Mouse (Mus musculus) neural tube, embryonic 12.5 days (tissue): ENCODE data around the gene Lamtor3. TPM values are rescaled to one million over a fixed set of nuclear protein-coding genes. Genes with fewer than 3 reads are reported as not detected.

Experiments
- ATAC-seq: fragments of 200-750 bp; cut with Nextera tagmentation; 2 replicates; pipeline ENCODE4 v1.8.0; 2017; ENCODE audit warnings: low read depth, mild to moderate bottlenecking, moderate TSS enrichment, moderate library complexity; ENCODE audit not compliant: low FRiP score
- H3K27ac ChIP-seq: fragments of 300-500 bp; sonication (generic); 2 replicates; pipeline ENCODE4 v1.5.1; 2016
- H3K27me3 ChIP-seq: fragments of 300-500 bp; sonication (generic); replicated peaks from 2 replicates; pipeline ENCODE4 v1.6.1; 2016; ENCODE audit warnings: mild to moderate bottlenecking
- H3K36me3 ChIP-seq: fragments of 300-500 bp; sonication (generic); 2 replicates; pipeline ENCODE4 v1.6.1; 2016; ENCODE audit warnings: mild to moderate bottlenecking
- H3K4me1 ChIP-seq: fragments of 300-500 bp; sonication (generic); 2 replicates; pipeline ENCODE4 v1.6.1; 2016
- H3K4me2 ChIP-seq: fragments of 300-500 bp; sonication (generic); replicated peaks from 2 replicates; pipeline ENCODE4 v1.6.1; 2016; ENCODE audit warnings: mild to moderate bottlenecking
- H3K4me3 ChIP-seq: fragments of 300-500 bp; sonication (generic); 2 replicates; pipeline ENCODE4 v1.5.1; 2016
- H3K9ac ChIP-seq: fragments of 300-500 bp; sonication (generic); 2 replicates; pipeline ENCODE4 v1.6.1; 2016; ENCODE audit warnings: mild to moderate bottlenecking
- H3K9me3 ChIP-seq: fragments of 300-500 bp; sonication (generic); 2 replicates; pipeline ENCODE4 v1.6.1; 2016; ENCODE audit warnings: mild to moderate bottlenecking
- WGBS: fragments of 180-500 bp; shearing (Covaris S2); methylation state at CpG from one replicate; pipeline ENCODE4 v1.1.7; 2016; 5-methylcytosine and 5-hydroxymethylcytosine counted together
- polyA plus RNA-seq: library from polyadenylated mRNA; unstranded; fragments of >200 nt; fragmentation: Nextera tagmentation; extraction: Ambion mirVana; gene quantifications from 2 replicates; pipeline ENCODE4 v1.2.1, GENCODE M21; 2016

The Lamtor3 gene
- 94.8 and 101 TPM in 2 replicates for polyA plus RNA-seq

DNA sequence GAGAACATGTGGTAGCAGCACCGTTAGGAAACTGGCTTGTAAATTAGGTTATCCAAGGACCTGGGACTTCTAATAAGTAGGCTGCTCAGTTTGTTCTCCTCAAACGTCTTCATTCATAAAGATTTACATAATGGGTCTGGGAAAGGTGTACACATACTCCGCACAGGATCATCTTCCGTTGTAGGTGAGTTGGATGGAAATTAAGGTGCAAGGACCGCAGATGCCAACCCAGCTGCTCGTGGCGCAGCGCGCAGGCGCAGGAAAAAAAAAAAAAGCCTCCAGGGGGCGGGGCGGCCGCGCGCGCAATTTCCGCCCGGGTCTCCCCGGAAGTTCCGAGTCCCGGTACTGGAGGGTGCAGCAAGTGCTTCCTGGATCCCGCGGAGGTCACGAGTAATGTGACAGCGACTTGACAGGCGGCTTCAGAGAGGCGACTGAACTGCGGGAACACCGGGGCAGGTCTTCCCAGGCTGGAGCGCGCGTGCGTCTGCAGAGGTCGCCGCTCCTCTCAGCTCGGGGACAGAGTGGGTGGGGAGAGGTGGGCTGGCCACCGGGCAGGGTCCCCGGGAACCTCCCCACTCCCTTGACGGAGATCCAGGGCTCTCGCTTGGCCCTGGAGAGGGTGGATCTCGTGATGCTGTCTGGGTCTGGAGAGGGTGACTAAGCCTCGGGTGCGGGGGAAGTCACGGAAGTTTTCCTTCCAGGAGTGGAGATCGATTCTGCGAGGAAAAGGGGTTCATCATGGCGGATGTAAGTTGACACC lies at the start of gene Lamtor3:
Lamtor3 (plus strand) TSS at position 335 of the 760 bp plus-strand sequence.
- peak within 1 kb of the TSS; percentile 80 for H3K9ac ChIP-seq
- peaks cover 12% of the 10 kb centered on the region; the same call in 1 of the 2 replicates for H3K36me3 ChIP-seq
- no peaks in the 10 kb centered on the region for H3K9me3 ChIP-seq
- peak within 1 kb of the TSS; percentile 84 for H3K4me2 ChIP-seq
- H3K4me1 ChIP-seq: peaks cover 16% of the 10 kb centered on the region
- H3K27me3 ChIP-seq: no peaks in the 10 kb centered on the region
- WGBS: under 1% methylated on average over 47 of the region's 47 CpGs
- H3K27ac ChIP-seq: peak within 1 kb of the TSS; percentile 57; the same call in 1 of the 2 replicates
- ATAC-seq: peak; percentile 91
- peak within 1 kb of the TSS; percentile 90 for H3K4me3 ChIP-seq

DNA sequence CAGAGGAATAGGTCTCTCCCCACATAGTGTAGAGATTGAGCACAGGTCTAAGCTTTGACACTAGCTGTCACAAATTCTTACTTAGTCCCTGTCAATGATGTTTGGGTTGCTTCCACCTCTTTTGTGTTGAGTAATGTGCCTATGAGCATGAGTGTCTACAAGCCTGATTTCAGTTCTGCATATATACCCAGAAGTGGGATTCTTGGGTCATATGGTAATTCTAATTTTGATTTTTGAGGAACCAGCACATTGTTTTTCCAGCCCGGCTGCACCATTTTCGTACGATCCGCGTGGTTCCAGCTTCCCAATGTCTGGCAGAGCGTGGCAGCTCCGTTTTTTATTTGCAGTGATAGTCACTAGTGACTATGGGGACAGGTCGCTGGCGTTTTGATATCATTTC lies 48.9 kb upstream of the Lamtor3 start:
- 90% methylated on average over 9 of the region's 9 CpGs for WGBS
- no peaks in the 10 kb centered on the region for H3K9me3 ChIP-seq
- no peaks in the 10 kb centered on the region for H3K27me3 ChIP-seq
- no peak overlapping the region for H3K27ac ChIP-seq
- H3K4me3 ChIP-seq: no peak overlapping the region
- H3K4me2 ChIP-seq: no peak overlapping the region
- no peak overlapping the region for H3K9ac ChIP-seq
- no peak for ATAC-seq
- peaks cover 5% of the 10 kb centered on the region; the same call in 1 of the 2 replicates for H3K36me3 ChIP-seq
- peaks cover 12% of the 10 kb centered on the region for H3K4me1 ChIP-seq

DNA sequence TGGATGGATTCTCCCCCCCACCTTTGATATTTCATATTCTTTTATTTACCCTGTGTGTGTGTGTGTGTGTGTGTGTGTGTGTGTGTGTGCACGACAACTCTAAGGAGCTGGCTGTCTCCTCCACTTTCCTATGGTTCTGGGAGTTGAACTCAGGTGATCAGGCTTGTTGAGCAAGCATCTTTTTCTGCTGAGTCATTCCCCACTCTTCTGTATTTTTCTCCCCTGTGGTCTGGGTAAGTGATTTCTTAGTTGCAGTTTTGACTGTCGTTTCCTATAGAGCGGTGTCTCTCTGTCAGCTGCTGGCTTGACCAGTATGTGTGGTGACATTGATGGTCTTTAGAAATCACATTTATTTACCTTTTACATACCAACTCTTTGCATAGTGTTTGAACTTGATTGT lies 39.0 kb upstream of the Lamtor3 start:
- 86% methylated on average over 3 of the region's 3 CpGs for WGBS
- H3K27ac ChIP-seq: no peak overlapping the region
- no peaks in the 10 kb centered on the region for H3K27me3 ChIP-seq
- peaks cover 7% of the 10 kb centered on the region; the same call in 1 of the 2 replicates for H3K36me3 ChIP-seq
- H3K4me2 ChIP-seq: no peak overlapping the region
- no peak overlapping the region for H3K9ac ChIP-seq
- ATAC-seq: no peak
- H3K9me3 ChIP-seq: 0 out of 2 replicates have a peak, but pooled peaks cover 4% of the 10 kb centered on the region
- no peak overlapping the region for H3K4me3 ChIP-seq
- H3K4me1 ChIP-seq: no peaks in the 10 kb centered on the region

DNA sequence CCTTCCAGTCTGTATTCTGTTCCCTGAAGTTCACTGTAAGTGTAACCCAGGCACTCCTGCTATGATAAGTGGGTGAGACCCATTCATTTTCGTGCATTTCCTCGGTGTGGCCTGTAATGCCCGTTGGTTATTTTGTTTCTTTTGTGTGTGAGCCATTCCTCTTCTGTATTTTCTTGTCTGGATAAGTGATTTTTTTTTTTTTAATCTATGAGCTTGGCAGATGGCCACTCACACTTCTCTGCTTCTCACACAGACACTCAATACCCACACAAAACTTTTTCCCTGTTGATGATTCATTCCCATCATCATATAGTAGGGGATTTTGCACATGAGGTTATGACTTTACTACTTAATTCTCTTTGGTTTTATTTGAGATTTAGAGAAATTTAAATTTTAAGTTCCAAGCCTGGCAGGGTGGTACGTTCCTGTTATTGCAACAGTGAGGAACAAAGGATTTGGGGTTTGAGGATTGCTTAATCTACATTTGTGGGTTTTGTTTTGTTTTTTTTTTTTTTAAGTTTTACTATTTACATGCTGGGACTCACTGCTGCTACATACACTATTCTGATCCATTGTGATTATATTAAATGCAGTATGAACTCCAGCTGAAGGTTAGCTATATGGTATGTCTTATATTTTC lies 38.1 kb upstream of the Lamtor3 start:
- no peak for ATAC-seq
- Histone ChIP-seq H3K36me3 (peaks cover 7% of the 10 kb centered on the region; the same call in 1 of the 2 replicates), H3K27me3 (no peaks in the 10 kb centered on the region), H3K9me3 (0 out of 2 replicates have a peak, but pooled peaks cover 4% of the 10 kb centered on the region), H3K4me2 (no peak overlapping the region), H3K9ac (no peak overlapping the region), H3K4me1 (no peaks in the 10 kb centered on the region), H3K4me3 (no peak overlapping the region), H3K27ac (no peak overlapping the region)
- 83% methylated on average over 4 of the region's 4 CpGs for WGBS

DNA sequence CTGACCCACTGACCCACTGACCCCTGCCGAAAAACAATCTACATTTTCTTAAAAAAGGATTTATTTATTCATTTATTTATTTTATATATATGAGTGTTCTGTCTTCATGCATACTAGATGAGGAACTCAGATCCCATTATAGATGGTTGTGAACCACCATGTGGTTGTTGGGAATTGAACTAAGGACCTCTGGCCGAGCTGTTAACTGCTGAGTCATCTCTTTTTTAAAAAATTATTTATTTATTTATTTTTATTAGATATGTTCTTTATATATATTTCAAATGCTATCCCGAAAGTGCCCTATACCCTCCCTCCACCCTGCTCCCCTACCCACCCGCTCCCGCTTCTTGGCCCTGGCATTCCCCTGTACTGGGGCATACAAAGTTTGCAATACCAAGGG lies 37.2 kb upstream of the Lamtor3 start:
- no peak for ATAC-seq
- Histone ChIP-seq H3K9ac (no peak overlapping the region), H3K4me2 (no peak overlapping the region), H3K4me1 (no peaks in the 10 kb centered on the region), H3K27ac (no peak overlapping the region), H3K4me3 (no peak overlapping the region), H3K36me3 (peaks cover 7% of the 10 kb centered on the region; the same call in 1 of the 2 replicates), H3K9me3 (0 out of 2 replicates have a peak, but pooled peaks cover 4% of the 10 kb centered on the region), H3K27me3 (no peaks in the 10 kb centered on the region)
- WGBS: 90% methylated on average over 5 of the region's 5 CpGs

DNA sequence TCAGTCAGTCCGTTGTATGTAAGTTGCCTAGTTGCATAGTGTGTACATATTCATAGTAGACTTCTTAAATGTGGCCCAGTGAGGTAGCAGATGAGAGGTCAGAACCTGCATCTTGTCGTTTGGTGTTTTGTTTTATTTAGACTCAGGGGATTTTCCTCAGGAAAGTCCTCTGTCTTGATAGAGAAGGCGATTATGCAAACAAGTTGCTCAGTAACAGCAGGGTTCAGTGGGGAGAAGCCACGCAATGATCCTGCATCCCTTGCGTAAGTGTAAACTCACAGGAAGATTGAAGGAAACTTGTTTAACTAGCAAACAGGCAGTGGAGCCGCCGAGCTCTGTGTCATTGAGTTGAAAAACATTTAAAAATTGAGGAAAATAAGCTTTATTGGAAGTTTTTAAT lies 30.3 kb upstream of the Lamtor3 start:
- Histone ChIP-seq H3K4me3 (no peak overlapping the region), H3K4me1 (no peaks in the 10 kb centered on the region; the same call in 1 of the 2 replicates), H3K9ac (no peak overlapping the region), H3K36me3 (peaks cover 9% of the 10 kb centered on the region), H3K9me3 (no peaks in the 10 kb centered on the region), H3K27ac (no peak overlapping the region), H3K4me2 (no peak overlapping the region), H3K27me3 (no peaks in the 10 kb centered on the region)
- 78% methylated on average over 7 of the region's 7 CpGs for WGBS
- ATAC-seq: no peak

DNA sequence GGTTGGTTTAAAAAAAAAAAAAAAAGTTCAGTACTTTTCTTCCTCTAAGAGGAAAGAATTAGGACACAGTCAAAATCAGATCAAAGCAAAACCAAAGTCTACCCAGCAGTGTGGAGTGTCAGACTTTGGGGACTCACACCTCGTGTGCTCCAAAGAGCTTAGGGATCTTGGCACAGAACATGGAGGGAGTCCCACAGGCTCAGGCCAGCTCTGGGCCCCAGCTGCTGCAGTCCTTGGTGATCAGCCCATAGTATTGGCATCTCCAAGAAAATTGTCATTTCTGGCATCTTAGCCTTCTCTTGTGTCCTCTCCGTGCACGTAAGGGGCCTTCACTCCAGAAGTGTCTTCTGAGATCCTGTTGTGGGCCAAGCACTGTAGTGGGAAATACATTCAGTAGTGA lies 27.2 kb upstream of the Lamtor3 start:
- Histone ChIP-seq H3K4me1 (no peaks in the 10 kb centered on the region; the same call in 1 of the 2 replicates), H3K36me3 (peaks cover 9% of the 10 kb centered on the region), H3K4me2 (no peak overlapping the region), H3K27me3 (no peaks in the 10 kb centered on the region), H3K4me3 (no peak overlapping the region), H3K9ac (no peak overlapping the region), H3K9me3 (no peaks in the 10 kb centered on the region), H3K27ac (no peak overlapping the region)
- 90% methylated on average over 3 of the region's 3 CpGs for WGBS
- no peak for ATAC-seq

DNA sequence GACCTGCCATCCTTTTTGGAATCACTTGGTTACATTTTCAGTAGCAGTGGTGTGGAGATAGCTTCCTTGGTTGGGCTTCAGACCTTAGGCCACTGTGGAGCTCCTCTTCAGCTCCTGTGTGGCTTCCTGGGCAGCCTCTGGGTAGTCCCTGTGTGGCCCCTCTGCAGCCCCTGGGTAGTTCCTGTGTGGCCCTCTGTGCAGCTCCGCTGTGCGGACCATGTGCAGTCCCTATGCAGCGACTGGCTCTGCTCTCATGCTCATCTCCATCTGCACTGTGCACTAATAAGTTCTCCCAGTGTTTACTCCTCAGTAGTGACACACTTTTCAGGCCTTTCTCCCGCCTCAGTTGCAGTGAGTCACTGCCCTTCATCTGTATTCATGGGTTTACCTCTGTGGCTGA lies 26.2 kb upstream of the Lamtor3 start:
- H3K36me3 ChIP-seq: peaks cover 9% of the 10 kb centered on the region
- WGBS: 87% methylated on average over 4 of the region's 4 CpGs

DNA sequence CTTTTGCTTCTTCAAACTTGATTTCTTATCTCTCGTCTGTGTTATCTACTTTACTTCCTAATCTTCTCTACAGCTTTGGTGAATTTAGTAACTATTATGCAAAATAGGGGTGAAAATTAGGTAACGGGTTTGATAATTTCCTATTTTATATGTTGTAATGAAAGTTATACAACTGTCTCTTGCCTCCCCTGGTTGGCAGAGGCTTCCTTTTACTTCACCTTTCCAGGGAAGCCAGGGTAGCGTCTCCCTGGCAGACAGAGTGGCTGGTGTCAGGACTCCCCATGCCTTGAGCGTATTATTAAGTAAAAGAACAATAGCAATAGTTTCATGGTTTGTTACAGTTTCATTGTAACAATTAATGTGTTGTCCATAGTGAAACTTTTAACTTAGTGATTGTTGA lies 24.5 kb upstream of the Lamtor3 start:
- Histone ChIP-seq H3K9me3 (no peaks in the 10 kb centered on the region), H3K9ac (no peak overlapping the region), H3K4me2 (no peak overlapping the region), H3K4me1 (no peaks in the 10 kb centered on the region), H3K27me3 (no peaks in the 10 kb centered on the region), H3K27ac (no peak overlapping the region), H3K36me3 (peaks cover 18% of the 10 kb centered on the region), H3K4me3 (no peak overlapping the region)
- no peak for ATAC-seq
- WGBS: 85% methylated on average over 4 of the region's 4 CpGs

More for the DNA sequence above, 26.2 kb upstream of the Lamtor3 start:
- Histone ChIP-seq H3K4me3 (no peak overlapping the region), H3K9me3 (no peaks in the 10 kb centered on the region), H3K4me1 (no peaks in the 10 kb centered on the region; the same call in 1 of the 2 replicates), H3K9ac (no peak overlapping the region), H3K4me2 (no peak overlapping the region), H3K27ac (no peak overlapping the region), H3K27me3 (no peaks in the 10 kb centered on the region)
- no peak for ATAC-seq

DNA sequence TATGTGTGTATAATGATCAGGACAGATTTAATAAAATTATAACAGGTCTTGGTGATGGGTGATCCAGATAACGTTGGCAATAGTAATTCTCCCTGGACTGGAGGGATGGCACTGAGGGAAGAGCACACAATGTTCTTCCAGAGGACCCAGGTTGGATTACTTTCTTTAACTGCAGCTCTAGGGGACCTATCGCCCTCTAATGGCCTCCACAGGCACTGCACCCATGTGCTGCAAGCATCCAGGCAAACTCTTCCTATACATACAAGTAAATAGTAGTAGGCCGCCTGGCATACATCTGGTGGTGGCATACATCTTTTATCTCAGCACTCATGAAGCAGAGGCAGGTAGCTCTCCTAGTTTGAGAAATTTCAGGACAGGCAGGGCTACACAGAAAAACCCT lies 23.1 kb upstream of the Lamtor3 start:
- Histone ChIP-seq H3K4me2 (no peak overlapping the region), H3K9me3 (no peaks in the 10 kb centered on the region), H3K36me3 (peaks cover 9% of the 10 kb centered on the region; the same call in 1 of the 2 replicates), H3K27me3 (no peaks in the 10 kb centered on the region), H3K4me3 (no peak overlapping the region), H3K4me1 (no peaks in the 10 kb centered on the region), H3K9ac (no peak overlapping the region), H3K27ac (no peak overlapping the region)
- 94% methylated on average over 3 of the region's 3 CpGs for WGBS
- no peak for ATAC-seq

DNA sequence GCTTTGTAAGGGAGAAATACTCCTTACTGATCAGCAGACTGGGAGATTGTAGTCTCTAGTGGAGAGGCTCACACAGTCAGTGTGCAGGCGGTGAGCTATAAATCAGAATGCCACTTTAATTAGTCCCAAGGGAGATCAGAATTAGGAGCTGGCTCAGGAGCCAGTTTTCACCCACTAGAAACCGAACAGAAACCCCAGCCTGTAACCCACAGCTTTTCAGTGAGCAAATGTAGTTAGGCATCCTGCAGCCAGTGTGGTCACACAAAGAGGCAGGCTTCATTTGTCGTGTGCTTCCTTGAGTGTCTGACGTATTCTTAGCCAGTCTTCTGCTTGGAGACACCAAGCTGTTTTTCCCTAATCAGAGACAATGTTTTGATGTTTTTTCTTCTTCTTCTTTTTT lies 21.9 kb upstream of the Lamtor3 start:
- WGBS: 60% methylated on average over 4 of the region's 4 CpGs
- no peak overlapping the region for H3K4me2 ChIP-seq
- no peak for ATAC-seq
- no peak overlapping the region for H3K9ac ChIP-seq
- no peaks in the 10 kb centered on the region for H3K9me3 ChIP-seq
- peaks cover 9% of the 10 kb centered on the region; the same call in 1 of the 2 replicates for H3K36me3 ChIP-seq
- no peak overlapping the region for H3K27ac ChIP-seq
- H3K4me1 ChIP-seq: no peaks in the 10 kb centered on the region
- H3K4me3 ChIP-seq: no peak overlapping the region
- no peaks in the 10 kb centered on the region for H3K27me3 ChIP-seq

DNA sequence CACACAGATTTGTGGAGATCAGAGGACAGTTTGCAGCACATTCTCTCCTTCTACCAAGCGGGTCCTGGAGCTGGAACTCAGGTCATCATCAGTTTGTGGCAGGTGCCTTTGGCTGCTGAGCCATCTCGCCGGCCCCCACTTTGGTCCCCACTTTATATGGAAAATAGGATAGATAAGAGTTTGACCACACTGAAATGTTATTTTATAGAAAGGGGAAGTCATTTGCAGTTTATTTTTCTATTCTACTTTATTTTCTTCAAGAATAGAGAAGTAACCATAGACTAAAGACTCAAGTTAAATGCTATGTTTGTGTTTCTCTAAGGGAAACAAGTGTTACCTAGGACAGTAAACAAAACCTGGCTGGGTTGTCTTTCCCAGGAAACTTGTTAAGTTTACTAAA lies 21.4 kb upstream of the Lamtor3 start:
- Histone ChIP-seq H3K27me3 (no peaks in the 10 kb centered on the region), H3K36me3 (peaks cover 9% of the 10 kb centered on the region; the same call in 1 of the 2 replicates), H3K27ac (no peak overlapping the region), H3K4me3 (no peak overlapping the region), H3K4me2 (no peak overlapping the region), H3K4me1 (no peaks in the 10 kb centered on the region), H3K9me3 (no peaks in the 10 kb centered on the region), H3K9ac (no peak overlapping the region)
- ATAC-seq: no peak
- WGBS: 93% methylated on average over 3 of the region's 3 CpGs
